Mouse (Mus musculus) erythroblast, adult 5-6 weeks (primary cell): ENCODE data around the gene Cct4. TPM values are rescaled to one million over a fixed set of nuclear protein-coding genes. Genes with fewer than 3 reads are reported as not detected.

ENCODE experiments used
- ATAC-seq: replicated peaks from 2 replicates; pipeline ENCODE4 v1.8.0; 2016; ENCODE audit warnings: moderate number of reproducible peaks, mild to moderate bottlenecking, moderate TSS enrichment, inconsistent platforms; ENCODE audit not compliant: poor library complexity, low FRiP score, severe bottlenecking
- total RNA-seq, 2 experiments: library from RNA; stranded (forward) in 1 of 2; stranded (reverse) in 1 of 2; fragments of 150-400 nt in 1 of 2; fragments of 200-764, 138-1000 nt in 1 of 2; gene quantifications; 2 replicates each; pipeline versions ENCODE4 v1.2.3 to v1.2.4; 2015 to 2017; ENCODE audit warnings: low replicate concordance in 2 of 2

Cct4 gene
- total RNA-seq, 2 experiments from 2014 or later: 49.6 to 82.0 TPM

- no peak for ATAC-seq
Observed at GRCm38 (mm10) chr11:23020116-23020770, 29.9 kb downstream of the Cct4 start.

DNA sequence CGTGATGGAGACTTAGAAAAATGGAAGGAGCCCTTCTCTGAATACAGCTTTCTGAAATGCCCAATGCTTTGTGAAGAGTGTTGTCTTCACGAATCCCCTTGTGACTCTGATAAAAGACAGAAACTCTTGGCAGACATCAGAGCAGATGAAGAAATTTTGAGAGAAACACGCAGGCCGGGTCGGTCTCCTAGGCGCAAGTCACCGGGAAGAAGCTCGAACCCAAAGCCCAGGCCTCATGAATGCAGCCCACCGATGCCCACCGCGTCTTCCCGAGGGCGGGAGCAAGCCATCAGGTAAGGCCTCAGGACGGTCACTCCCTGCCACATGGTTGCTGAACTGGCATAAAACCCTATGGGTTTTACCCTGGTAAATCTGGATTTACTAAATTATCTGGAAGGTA lies 30.5 kb downstream of the Cct4 start:
- ATAC-seq: no peak

DNA sequence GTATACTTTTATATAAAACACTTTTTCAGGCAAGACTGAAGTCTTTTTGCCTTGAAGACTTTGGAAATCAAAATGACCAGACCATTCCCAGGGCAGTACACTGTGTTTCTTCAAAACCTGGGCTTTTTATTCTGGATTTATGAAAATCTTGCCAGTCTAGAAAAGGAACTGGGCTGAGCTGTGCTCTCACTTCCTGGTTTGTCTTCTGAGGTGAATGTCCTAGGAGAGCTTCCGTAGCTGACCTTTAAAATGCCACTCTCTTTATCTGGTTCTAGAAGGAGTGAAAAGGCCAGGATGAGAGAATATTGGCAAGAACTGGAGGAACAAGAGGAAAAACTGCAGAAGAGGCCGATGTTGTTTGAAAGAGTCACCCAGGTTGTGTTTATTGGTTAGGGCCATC lies 32.8 kb downstream of the Cct4 start:
- no peak for ATAC-seq

- ATAC-seq: no peak
Observed at GRCm38 (mm10) chr11:23024169-23024568, 33.9 kb downstream of the Cct4 start.

- ATAC-seq: no peak
Observed at GRCm38 (mm10) chr11:23028957-23029356, 38.6 kb downstream of the Cct4 start.

DNA sequence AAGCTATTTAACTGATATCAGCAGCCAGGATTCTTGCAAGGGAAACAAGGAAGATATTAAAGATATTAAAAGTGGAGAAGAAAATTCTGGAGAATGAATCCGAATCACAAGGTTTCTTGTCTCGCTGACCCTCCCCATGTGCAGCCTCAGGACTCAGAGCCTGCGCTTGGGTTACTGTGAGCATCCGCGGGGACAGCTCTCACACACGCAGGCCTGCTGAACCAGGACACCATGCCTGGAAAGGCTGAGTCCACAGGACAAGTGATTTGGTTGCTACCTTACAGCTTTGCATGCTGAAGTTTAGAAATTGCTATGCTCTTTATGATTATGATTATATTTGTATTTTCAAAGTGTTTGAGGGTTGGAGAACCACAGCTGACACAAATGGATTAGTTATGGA lies 39.1 kb downstream of the Cct4 start:
- ATAC-seq: no peak

- no peak for ATAC-seq
Observed at GRCm38 (mm10) chr11:23047252-23047651, 56.9 kb downstream of the Cct4 start.

DNA sequence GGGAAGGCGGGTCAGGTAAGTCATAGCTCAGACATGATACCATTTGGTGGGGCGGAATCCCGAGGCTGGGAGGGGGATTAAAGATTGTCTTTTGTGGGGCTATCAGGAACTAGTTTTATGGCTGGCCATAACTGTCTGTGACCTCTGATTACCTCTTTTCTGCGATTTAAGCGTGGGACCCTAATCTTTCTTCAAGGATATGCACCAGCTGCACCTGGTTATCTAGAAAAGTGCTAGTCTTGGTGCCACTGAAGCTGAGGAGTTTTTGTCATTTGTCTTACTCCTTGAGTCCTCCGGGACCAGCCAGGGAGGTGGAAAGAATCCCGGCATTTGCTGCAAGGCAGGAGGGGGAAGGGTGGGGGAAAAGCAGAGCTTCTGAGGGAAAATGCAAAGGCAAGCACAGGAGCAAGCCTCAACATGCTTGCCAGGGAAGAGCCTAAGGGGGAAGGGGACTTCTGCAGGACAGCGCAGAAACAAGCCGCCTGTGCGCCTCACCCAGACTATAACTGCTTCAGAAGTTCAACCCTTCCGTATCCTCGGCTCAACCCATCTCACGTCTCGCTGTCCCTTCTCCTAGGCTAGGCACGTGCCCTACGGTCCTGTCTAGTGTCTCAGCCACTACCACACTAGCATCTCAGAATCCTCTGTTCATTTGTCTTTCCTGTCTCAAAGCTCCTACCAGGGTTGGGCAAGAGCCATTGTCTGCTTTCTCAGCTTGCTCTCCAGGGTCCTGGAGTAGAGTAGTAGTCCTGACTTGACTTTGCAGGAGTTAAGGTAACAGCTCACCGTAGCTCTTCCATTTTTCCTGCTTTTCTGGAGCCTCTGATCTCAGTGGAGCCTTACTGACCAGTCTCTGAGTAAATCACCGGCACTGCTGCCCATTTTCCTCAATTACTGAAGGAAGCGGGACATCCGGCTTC lies 57.6 kb downstream of the Cct4 start:
- ATAC-seq: no peak

DNA sequence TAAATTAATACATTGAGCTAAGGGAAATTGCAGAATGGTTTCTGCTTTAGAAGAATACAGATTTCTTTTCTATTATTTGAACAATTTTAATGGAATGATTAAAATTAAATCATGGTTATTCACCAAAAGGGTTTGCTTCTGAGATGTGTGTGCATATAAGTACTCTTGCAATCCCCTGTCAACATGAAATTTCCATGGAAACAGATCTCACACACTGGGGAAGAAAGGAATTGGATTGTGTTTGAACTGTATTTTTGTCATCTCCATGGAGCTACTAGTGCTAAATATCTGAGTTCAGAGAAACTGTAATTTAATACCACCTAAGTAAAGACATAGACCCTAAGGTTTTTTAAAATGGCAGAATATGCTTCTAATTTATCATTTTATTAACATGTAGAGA lies 59.3 kb downstream of the Cct4 start:
- no peak for ATAC-seq

DNA sequence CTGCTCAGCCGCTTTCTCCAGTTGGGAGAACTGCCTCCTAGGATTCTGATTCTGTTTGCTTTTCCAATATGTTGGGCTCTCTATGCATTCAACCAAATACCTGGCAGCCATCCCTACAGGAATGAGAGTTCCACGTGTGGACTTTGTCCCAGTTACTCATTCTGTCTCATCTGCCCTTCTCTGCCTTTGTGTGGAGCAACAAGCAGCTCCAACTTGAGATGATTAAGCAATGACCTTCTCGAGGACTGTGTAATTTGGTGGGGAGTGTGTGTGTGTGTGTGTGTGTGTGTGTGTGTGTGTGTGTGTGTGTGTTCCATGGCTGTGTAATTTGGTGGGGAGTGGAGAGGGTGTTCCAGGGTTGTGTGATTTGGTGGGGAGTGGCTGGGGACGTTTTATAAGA lies 62.0 kb downstream of the Cct4 start:
- no peak for ATAC-seq

Other genes starting within 250 kb of the Cct4 start
- 3.1 TPM in 1 of 2 replicates, not detected in the other for gene B3gnt2, start 129.6 kb upstream of the Cct4 start, total RNA-seq (2015; ENCODE audit: low replicate concordance)
- 0.09 and 3.9 TPM in 2 replicates for gene B3gnt2, start 129.6 kb upstream of the Cct4 start, total RNA-seq (2017; ENCODE audit: low replicate concordance)
- 103 and 104 TPM in 2 replicates for gene Zrsr1, start 18.5 kb upstream of the Cct4 start, total RNA-seq (2015; ENCODE audit: low replicate concordance)
- gene Zrsr1, start 18.5 kb upstream of the Cct4 start, total RNA-seq (2017; ENCODE audit: low replicate concordance): 198 and 259 TPM in 2 replicates
- gene Gm28048, start 8.4 kb upstream of the Cct4 start, total RNA-seq (2015; ENCODE audit: low replicate concordance): 11.7 and 25.6 TPM in 2 replicates
- 9.3 and 14.2 TPM in 2 replicates for gene Gm28048, start 8.4 kb upstream of the Cct4 start, total RNA-seq (2017; ENCODE audit: low replicate concordance)
- 11.3 and 30.9 TPM in 2 replicates for gene Commd1, start 8.1 kb upstream of the Cct4 start, total RNA-seq (2015; ENCODE audit: low replicate concordance)
- gene Commd1, start 8.1 kb upstream of the Cct4 start, total RNA-seq (2017; ENCODE audit: low replicate concordance): 26.3 and 36.5 TPM in 2 replicates
- gene Fam161a, start 17.0 kb downstream of the Cct4 start, total RNA-seq (2015; ENCODE audit: low replicate concordance): 2.3 TPM in 1 of 2 replicates, not detected in the other
- gene Fam161a, start 17.0 kb downstream of the Cct4 start, total RNA-seq (2017; ENCODE audit: low replicate concordance): 2.4 and 9.3 TPM in 2 replicates